Mouse (Mus musculus): ENCODE results near the gene Oxct1. TPM values are rescaled to one million over a fixed set of nuclear protein-coding genes. Genes with fewer than 3 reads are reported as not detected.
A peak's percentile ranks its signal among the peaks of the same experiment; 100 is the strongest.

The Oxct1 gene
- polyA plus RNA-seq, 1 experiment from 2014 or later: 64.8 TPM

- TF ChIP-seq EP300 (IDR thresholded peaks at IDR 0.05): no peak
- TF ChIP-seq CTCF (IDR thresholded peaks at IDR 0.05): peak; percentile 78
- H3K27me3 ChIP-seq (replicated peaks; ENCODE audit: insufficient read depth, low read length): no peaks in the 10 kb centered on the region
- no peak overlapping the region for H3K9ac ChIP-seq (replicated peaks; ENCODE audit: low read depth)
- H3K4me3 ChIP-seq (ENCODE audit: low read depth, low read length): no peak overlapping the region
- H3K4me2 ChIP-seq (replicated peaks; ENCODE audit: low read depth, low read length): no peak overlapping the region
- no peak overlapping the region for H3K27ac ChIP-seq (ENCODE audit: low read length)
- H3K9me3 ChIP-seq (ENCODE audit: low read length): no peaks in the 10 kb centered on the region
- DNase-seq (ENCODE audit: low spot score): peak; percentile 55
- peaks cover 28% of the 10 kb centered on the region for H3K36me3 ChIP-seq (ENCODE audit: insufficient read depth, low read length)
- no peak for ATAC-seq
- WGBS: 58% methylated on average over 2 of the region's 2 CpGs
- H3K4me1 ChIP-seq (ENCODE audit: insufficient read depth, low read depth, low read length): no peaks in the 10 kb centered on the region
Measured at GRCm38 (mm10) chr15:3987981-3988380, 38.2 kb upstream of the Oxct1 start.

GRCm38 (mm10) chr15:3994852-3995447 is 31.2 kb upstream of the Oxct1 start:
- WGBS: 20% methylated on average over 14 of the region's 14 CpGs
- H3K36me3 ChIP-seq (ENCODE audit: insufficient read depth, low read length): peaks cover 16% of the 10 kb centered on the region; the same call in 1 of the 2 replicates

DNA sequence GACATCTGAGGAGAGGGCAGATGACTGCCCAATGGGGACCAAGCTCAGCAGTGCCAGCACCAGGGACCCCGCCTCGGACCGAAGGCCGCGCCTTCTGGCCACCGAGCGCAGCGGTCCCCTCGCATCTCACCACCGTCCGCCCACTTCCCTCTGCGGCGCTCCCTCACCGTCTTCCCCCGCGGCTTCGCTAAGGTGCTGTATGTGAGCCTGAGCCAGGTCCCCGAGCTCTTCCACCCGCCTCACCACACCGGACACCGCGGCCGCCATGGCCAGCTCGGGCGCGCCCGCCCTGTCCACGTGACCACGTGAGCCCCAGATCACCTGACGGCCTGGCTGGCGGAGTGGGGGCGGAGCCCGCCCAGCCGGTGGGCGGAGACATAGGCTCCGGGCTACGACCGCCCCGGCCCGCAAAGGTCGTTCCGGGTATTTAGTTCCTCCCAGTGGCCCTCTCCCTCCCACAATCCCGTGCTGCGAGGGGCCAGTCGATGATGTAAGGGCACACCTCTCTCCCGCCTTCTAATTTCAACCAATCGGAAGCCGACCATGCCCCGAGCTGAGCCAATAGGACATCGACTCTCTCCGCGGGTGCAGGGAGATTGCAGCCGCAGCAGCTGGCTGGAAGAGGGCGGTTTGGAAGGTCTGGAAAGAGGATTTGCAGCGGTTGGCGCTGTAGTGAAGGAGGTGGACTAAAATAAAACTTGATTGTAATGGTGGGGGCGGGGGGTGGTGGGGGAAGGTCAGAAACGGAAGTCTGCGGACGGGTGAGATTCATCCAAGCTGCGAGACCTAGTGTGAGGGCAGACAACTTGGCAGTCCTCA is 30.5 kb upstream of the Oxct1 start, which contains the start of gene AW549877:
Gene AW549877 (minus strand): TSS at position 297 of the 819 bp plus-strand sequence.
- DNase-seq (ENCODE audit: low spot score): peak; percentile 100
- peak; percentile 98 for ATAC-seq
- WGBS: under 1% methylated on average over 57 of the region's 61 CpGs
- H3K27ac ChIP-seq (ENCODE audit: low read length): peak within 1 kb of the TSS; percentile 97
- H3K4me2 ChIP-seq (replicated peaks; ENCODE audit: low read depth, low read length): peak within 1 kb of the TSS; percentile 69
- H3K27me3 ChIP-seq (replicated peaks; ENCODE audit: insufficient read depth, low read length): no peaks in the 10 kb centered on the region
- no peaks in the 10 kb centered on the region for H3K9me3 ChIP-seq (ENCODE audit: low read length)
- TF ChIP-seq EP300 (IDR thresholded peaks at IDR 0.05): peak; percentile 58
- TF ChIP-seq CTCF (IDR thresholded peaks at IDR 0.05): peak; percentile 13; the same call in 1 of the 2 replicates
- peak within 1 kb of the TSS; percentile 76 for H3K4me3 ChIP-seq (ENCODE audit: low read depth, low read length)
- H3K4me1 ChIP-seq (ENCODE audit: insufficient read depth, low read depth, low read length): no peaks in the 10 kb centered on the region
- peak within 1 kb of the TSS; percentile 76 for H3K9ac ChIP-seq (replicated peaks; ENCODE audit: low read depth)
- H3K36me3 ChIP-seq (ENCODE audit: insufficient read depth, low read length): peaks cover 12% of the 10 kb centered on the region; the same call in 1 of the 2 replicates

More at GRCm38 (mm10) chr15:3994852-3995447, 31.2 kb upstream of the Oxct1 start:
- ATAC-seq: no peak
- peak; percentile 19 for DNase-seq (ENCODE audit: low spot score)
- H3K4me2 ChIP-seq (replicated peaks; ENCODE audit: low read depth, low read length): peak overlapping the region; percentile 51
- no peaks in the 10 kb centered on the region for H3K9me3 ChIP-seq (ENCODE audit: low read length)
- H3K27ac ChIP-seq (ENCODE audit: low read length): peak overlapping the region; percentile 97
- H3K4me1 ChIP-seq (ENCODE audit: insufficient read depth, low read depth, low read length): no peaks in the 10 kb centered on the region
- peak overlapping the region; percentile 76 for H3K9ac ChIP-seq (replicated peaks; ENCODE audit: low read depth)
- peak overlapping the region; percentile 76 for H3K4me3 ChIP-seq (ENCODE audit: low read depth, low read length)
- H3K27me3 ChIP-seq (replicated peaks; ENCODE audit: insufficient read depth, low read length): no peaks in the 10 kb centered on the region
- TF ChIP-seq CTCF (IDR thresholded peaks at IDR 0.05): no peak
- TF ChIP-seq EP300 (IDR thresholded peaks at IDR 0.05): no peak

- peak overlapping the region; percentile 87 for H3K27ac ChIP-seq (ENCODE audit: low read length)
- peak overlapping the region; percentile 69 for H3K4me2 ChIP-seq (replicated peaks; ENCODE audit: low read depth, low read length)
- DNase-seq (ENCODE audit: low spot score) (no peak), ATAC-seq (no peak)
- H3K27me3 ChIP-seq (replicated peaks; ENCODE audit: insufficient read depth, low read length): no peaks in the 10 kb centered on the region
- 0 out of 2 replicates have a peak, but pooled peaks cover 5% of the 10 kb centered on the region for H3K36me3 ChIP-seq (ENCODE audit: insufficient read depth, low read length)
- H3K9me3 ChIP-seq (ENCODE audit: low read length): no peaks in the 10 kb centered on the region
- H3K4me3 ChIP-seq (ENCODE audit: low read depth, low read length): peak overlapping the region; percentile 76
- H3K4me1 ChIP-seq (ENCODE audit: insufficient read depth, low read depth, low read length): no peaks in the 10 kb centered on the region
- TF ChIP-seq EP300 (IDR thresholded peaks at IDR 0.05) (0 out of 2 replicates have a peak, but pooled peaks have one; percentile 8), CTCF (IDR thresholded peaks at IDR 0.05) (no peak)
- H3K9ac ChIP-seq (replicated peaks; ENCODE audit: low read depth): 0 out of 2 replicates have a peak overlapping the region, but pooled peaks have one; percentile 23
- WGBS: 12% methylated on average over 14 of the region's 14 CpGs
Measured at GRCm38 (mm10) chr15:3996267-3997010, 29.7 kb upstream of the Oxct1 start.

GRCm38 (mm10) chr15:3999144-3999543 is 27.0 kb upstream of the Oxct1 start:
- Histone ChIP-seq H3K4me2 (replicated peaks; ENCODE audit: low read depth, low read length) (no peak overlapping the region), H3K27me3 (replicated peaks; ENCODE audit: insufficient read depth, low read length) (no peaks in the 10 kb centered on the region), H3K9ac (replicated peaks; ENCODE audit: low read depth) (no peak overlapping the region), H3K36me3 (ENCODE audit: insufficient read depth, low read length) (no peaks in the 10 kb centered on the region), H3K27ac (ENCODE audit: low read length) (no peak overlapping the region), H3K9me3 (ENCODE audit: low read length) (no peaks in the 10 kb centered on the region), H3K4me1 (ENCODE audit: insufficient read depth, low read depth, low read length) (no peaks in the 10 kb centered on the region), H3K4me3 (ENCODE audit: low read depth, low read length) (no peak overlapping the region)
- peak; percentile 8 for DNase-seq (ENCODE audit: low spot score)
- no peak for ATAC-seq
- no peak for TF ChIP-seq EP300 (IDR thresholded peaks at IDR 0.05)
- TF ChIP-seq CTCF (IDR thresholded peaks at IDR 0.05): no peak
- 69% methylated on average over 2 of the region's 2 CpGs for WGBS
